Mouse (Mus musculus) urinary bladder, postnatal 36 days (tissue): ENCODE results near the gene Cdc14a.

ENCODE experiments used
- DNase-seq, 2 experiments: peaks; one replicate each; pipeline ENCODE4 v3.0.0; 2022; ENCODE audit warnings: low spot score in 2 of 2, mixed read lengths in 1 of 2

Gene Cdc14a

DNA sequence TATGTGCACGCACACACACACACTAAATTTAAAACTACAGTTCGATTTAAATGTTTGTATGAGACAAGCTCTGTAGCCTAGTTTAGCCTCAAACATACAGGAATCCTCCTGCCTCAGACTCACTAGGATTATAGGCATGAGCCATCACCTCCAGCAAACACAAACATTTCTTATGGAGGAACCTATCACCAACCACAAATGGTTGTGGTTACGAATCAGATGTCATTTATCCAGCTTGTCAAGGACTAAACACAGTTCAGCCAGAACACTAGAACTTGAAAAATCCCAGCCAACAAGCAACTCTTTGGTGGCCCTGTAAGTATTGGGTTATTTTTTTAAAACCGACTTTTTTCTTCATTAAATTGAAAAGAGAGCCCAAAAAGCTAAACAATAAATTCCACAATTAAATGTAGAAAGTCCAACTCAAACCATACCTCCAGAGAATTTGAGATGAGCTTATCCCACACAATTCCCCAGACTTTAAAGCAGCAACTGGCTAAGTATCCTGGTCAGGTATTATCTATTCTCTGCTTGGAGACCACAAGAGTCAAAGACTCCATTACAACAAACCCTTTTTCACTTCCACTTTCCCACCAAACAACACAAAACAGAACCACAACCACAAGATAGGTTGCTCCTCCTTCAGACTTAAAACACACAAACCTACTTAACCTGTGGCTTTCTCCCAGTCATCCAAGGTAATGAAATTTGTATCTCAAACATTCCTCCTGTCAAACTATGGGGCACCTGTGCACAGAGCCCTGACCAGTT, 10.7 kb downstream of the Cdc14a start:
- DNase-seq, result no peak

DNA sequence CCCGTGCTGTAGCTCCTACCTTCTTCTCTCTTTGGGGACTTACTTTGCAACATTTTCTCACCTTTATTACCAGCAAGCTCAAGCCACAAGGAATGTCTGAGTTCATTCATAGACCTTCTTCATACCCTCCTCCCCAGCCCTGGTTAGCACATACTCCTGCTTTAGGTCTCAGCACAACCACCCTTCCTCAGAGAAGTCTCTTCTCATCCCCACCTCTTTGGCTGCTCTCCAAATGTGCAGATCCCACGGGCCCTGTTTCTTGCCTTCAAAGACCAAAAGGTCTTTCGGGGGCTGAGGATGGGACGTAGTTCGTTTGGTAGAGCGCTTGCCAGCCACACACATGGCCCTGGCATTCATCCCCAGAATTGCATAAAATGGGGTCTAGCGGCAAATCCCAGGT, 13.8 kb downstream of the Cdc14a start:
- DNase-seq, result no peak

DNA sequence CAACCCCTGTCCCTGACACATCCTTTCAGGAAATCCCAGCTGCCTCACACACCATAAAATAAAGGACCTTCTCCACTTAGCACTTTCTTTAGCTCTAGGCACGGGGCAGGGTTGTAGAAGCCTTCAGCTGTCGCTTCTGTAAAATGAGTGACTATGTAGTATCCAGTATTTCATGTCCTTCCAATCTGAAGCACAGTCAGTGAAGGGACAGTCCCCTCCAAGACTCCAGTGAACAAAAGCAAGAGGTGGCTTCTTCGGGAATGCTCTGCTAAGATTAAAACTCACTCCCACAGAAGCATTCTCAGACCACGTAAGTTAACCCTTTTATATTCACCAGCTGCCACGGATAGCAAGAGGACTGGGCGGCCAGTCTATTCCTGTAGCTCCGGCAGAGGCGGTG, 14.3 kb downstream of the Cdc14a start:
- no peak for DNase-seq

DNA sequence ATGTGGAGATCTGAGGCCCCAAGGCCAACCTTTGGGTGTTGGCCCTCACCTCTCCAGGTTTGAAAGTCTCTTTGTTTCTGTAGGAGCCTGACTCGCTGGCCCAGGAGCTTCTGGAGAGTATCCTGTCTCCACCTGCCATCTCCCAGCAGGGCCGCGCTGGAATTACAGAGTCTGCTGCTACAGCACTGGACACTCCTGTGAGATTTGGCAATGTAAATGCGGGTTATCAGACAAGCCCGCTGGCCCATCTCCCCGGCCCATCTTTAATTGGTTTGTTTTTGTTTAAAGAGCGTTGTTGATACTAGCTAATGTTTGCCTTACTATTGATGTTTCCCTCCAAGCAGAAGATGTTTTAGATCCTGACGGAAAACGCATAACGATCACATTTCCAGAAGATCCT, 15.0 kb downstream of the Cdc14a start:
- DNase-seq, result no peak

DNA sequence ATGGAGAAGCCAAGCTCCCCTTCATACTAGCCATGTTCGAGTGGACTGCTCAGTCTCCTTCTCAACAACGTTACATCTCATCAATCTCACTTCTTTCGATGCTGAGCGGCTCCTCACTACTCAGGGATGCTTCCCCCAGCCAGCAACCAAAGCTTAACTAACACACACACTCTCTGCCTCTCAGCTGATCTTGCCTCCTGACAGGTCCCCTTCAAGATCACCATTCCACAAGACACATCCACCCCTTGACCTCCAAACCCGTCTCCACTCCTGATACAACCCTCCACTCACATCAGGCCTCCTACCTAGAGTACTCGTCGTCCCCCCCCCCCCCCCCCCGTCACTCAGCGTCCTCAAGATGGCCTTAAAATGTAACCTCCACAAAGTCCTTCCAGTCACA, 18.3 kb downstream of the Cdc14a start:
- no peak for DNase-seq

DNA sequence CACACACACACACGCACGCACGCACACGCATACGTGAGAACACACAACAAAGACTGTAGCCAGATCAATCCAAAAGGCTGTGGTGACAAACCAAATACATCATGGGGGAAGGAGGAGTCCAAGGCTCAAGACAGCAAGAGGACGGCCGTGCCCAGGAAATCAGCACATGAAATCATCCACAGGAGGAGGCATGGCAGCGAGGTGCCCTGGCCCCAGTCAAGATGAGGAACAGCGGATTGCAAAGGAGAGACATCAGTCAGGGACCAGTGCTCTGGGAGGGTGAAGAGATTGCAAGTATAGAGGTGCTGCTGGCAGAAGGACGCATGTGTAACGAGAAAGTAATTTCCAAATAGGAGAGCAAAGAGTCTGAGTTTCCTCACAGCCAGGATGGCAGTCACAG, 22.4 kb downstream of the Cdc14a start:
- no peak for DNase-seq

DNA sequence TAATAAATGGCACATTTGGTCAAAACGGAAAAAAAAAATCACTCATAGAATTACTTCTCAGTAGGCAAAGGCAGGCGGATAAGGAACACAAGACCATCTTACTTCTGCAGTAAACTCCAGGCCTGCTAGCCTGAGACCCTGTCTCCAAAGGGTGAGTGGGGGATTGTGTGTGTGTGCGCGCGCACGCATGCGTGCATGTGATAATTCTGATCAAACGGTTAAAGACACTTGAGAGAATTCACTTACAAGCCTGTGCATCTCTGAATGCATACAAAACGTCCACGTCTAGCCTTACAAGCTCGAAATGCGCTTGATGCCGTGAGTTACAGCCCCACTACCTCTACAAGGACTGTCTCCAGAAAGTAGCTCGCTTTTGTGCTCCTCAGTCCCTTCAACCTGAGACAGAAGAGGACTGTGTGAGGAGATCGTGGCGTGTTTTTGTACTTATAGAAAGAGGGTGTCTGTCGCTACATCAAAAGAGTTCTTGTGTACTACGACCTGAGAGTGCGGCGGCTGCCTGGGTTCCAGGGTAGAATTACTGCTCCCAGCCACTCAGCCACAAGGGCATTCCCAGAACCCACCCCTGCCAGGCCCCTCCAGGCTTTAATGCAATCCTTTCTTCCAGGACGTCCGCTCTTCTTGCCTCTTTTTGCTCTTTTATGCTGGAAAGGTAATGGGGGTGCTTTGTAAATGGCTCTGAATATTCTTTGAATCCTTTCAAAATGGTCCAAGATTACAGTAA, 24.3 kb downstream of the Cdc14a start:
- no peak for DNase-seq

DNA sequence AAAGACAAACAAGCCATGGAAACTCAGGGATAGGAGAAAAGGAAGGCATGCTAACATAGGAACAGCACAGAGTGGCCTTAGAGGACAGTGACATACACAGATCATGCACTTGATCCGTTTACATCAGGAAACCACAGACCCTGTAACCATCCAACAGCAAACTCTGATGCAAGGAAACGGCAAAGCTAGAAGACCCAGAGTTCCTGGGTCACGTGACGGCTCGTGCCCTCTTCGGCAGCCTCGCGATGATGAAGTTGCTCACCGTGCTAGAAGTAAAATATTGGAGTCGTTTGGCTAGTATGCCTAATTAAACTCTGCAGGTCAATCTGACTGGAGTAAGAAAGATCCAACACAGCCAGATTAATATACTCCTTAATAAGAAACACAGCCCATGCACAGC, 25.3 kb downstream of the Cdc14a start:
- no peak for DNase-seq

DNA sequence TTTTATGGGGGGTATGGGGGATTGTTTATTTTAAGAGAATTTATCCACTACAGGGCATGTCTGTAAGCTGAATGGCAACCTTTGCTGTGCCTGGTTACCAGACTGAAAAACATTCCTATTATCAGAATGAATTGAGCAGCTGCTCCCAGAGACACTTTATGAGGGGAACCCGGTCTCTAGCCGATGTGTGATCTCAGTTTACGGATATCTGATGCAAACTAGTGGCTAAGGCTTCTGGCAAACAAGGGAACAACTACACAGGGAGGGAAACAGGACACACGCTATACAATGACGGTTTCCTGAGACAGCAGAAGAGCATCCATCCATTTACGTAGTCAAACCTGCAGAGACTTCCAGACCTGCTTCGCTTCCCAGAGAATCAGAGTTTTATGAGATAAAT, 25.9 kb downstream of the Cdc14a start:
- no peak for DNase-seq

DNA sequence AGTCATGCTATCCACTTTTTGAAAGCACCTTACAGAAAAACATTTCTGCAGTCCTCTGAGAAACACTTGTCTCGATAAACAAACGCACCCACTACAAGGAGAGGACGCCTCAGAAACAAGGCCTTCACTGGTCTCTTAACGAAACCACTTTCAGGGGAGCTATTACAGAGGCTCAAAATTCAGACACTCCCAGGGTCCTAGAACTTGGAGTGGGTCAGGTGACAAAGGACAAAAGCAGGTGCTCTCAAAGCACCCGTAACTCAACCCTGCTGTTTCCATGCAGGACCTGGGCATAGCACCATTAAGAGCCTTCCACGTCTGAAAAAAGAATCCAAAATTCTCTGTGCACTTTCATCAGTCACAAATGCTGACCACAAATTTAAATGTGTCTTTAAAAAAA, 26.5 kb downstream of the Cdc14a start:
- DNase-seq, result no peak

DNA sequence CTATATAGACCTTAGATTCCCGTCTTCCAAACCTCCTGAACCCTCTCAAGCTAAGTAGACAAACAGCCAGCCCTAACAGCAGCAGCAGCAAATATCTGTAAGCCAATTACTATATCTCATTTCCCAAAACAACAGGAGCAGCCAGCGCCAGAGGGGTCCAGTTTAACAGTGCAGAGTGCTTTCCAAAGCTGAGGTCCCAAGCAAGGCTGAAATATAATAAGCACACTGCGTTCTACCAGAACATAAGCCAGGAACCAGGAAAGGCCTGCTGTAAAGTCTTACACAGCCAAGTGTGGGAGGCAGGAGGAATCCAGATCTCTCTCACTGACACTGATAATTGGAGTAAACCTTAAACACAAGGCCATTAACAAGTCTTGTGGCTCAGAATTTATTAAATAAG, 27.3 kb downstream of the Cdc14a start:
- no peak for DNase-seq

DNA sequence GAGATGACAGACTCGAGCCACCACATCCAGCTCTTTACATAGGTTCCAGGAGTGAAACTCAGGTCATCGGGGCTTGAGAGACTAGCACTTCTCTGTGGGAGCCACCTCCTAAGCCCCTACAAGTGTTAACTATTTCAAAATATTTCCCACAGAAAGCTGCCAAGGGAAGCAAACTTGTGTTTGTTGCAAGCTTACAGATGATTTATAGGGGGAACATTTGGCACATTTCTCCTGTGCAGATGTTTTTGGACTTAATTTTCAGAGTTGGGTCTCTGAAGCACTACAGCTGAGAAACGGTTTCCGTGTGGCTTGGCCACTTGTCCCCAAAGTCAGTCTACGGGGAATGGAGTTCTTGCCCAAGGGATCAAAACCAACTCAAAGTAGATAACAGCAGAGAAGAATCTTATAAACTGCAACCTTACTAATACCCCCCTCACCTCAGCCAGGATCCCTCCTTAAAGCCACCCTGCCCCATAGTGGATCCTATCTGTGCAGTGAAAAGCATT, 28.9 kb downstream of the Cdc14a start:
- DNase-seq, result no peak

DNA sequence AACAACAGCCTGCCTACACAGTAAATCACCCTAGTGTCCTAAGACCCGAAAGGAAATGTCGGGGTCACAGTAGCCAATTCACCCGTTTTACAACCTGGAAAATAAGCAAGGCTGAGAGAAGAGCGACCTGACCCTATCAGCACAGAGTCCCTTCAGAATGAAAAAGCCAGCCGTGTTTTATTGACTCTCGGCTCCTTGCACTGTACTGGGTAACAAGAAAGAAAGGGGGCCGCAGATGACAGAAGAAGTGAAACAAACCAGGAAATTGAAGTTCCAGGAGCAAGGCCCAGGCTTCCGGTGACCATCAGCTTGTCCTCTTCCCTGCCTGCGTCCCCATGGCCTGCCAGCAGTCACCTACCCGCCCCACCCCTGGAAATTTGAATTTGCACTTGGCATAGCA, 32.4 kb downstream of the Cdc14a start:
- DNase-seq, result no peak

DNA sequence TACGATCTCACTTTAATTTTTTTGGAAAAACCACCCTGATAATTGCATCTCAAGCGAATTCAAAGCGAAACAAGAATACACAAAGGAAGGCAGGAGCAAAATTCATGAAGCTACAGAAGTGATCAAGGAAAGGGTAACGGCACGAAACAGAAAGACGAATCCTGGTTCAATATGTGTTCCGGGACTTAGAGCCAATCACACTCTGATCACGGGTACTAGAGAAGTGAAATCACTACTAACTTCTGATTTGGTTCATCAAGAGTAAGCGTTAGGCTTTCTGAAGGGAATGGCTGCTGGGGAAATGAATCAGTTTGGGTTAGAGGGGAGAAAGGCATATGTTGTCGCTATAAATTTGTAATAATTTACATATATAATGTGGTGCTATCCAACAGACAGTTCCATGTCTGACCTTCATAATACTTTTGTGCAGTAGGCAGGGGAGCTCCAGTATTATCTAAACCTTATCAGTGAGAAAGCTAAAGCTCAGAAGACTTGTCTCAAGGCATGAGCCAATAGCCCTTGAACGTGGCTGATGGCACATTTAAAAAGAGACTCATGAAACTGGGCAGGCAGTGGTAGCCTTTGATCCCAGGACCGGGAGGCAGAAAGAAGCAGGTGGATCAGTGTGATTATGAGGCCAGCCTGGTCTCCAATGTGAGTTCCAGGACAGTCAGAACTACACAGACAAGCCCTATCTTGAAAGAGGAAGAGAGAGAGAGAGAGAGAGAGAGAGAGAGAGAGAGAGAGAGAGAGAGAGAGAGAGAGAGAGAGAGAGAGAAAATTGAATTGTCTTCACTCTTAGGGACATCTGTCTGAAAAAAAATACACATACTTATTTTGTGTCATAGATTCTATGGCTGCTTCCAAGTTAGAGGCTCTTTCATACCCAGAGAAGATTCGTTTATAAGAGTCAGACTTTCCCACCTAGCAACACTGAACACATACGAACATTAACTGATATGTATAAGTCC, 34.0 kb downstream of the Cdc14a start:
- DNase-seq, result no peak

DNA sequence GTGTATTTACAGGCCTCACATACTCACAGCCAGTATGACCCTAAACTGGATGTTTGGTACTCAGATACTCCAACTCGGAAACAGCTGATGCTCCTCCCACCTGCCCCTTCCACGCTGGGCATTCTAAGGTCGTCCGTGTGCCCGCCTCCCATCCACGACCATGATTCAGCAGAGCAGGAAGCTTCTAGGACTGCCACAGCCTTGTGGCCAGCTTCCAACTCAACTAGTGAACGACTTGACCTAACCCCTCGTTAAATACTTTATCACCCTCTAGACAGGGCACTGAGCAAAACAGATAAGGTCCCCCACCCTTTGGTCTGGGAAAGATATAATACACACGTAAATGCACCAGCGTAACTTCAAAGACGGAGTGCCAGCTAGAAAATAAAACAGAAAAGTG, 35.0 kb downstream of the Cdc14a start:
- no peak for DNase-seq

DNA sequence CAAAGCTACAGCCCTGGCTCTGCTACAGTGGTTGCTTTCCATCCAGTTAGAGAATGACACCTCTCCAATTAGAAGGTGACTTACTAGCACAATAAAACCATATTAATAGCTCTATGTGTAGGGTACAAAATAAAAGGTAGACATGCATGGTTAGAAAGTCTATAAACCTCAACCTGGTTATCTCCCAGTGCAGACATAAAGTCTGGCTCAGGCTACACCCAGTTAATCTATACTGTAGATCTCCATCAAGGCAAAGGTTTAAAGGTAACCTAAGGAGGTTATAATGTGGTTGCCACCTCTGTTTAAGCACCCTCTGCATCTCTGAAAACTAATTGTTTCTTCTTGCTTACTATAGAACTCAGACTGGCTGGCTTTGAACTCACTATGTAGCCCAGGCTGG, 36.9 kb downstream of the Cdc14a start:
- DNase-seq, result no peak

DNA sequence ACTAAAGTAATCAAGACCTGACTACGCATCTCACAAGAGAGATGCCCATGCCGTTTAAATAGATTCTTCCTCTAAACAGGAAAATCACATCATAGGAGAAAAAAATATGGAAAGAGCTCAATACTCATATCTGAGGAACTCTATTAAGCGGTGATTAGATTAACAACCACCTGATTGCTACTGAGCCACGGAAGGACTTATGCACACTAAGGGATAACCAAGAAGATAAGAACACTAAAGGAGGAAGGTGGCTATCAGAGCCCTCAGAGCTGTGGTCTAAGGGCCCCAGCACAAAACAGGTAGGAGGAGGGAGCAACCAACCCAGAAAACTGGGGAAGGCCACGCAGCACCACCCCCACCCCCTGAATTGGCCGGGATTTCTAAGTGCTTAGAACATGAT, 37.5 kb downstream of the Cdc14a start:
- no peak for DNase-seq

DNA sequence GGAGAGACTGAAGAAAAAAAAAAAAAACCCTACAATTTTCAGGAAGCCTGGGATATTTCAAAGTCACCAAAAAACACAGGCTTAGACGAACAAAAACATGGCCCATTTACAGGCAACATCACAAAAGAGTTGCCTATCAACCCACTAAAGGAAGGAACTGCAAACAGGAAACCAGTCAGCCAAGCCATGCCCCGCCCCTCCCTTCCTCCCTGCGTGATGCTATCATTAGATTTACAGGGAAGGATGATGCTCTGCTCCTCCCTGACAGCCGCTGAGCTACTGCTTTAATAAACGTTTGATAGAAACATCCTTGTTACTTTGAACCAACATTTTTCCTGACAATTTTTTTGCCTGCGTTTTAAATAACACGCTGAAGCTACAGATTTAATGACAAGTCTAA, 39.5 kb downstream of the Cdc14a start:
- no peak for DNase-seq

DNA sequence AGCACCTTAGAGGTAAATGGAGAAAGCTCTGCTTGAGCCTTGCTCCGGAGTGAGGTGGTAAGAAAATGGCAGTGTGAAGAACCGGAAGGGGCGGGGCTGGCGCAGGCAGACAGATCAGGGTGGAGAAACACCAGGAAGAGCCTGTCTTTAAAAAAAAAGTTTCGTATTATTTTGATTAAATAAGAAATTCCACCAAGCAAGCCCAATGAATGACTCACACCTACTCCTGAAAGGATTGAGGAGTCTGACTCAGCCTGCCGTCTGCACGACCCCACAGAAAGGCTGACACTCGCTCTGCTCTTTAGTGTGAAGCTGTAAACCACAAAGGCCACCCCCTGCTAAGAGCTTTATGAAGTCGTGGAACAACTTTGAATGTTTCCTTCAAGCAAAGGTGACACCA, 43.5 kb downstream of the Cdc14a start:
- no peak for DNase-seq

DNA sequence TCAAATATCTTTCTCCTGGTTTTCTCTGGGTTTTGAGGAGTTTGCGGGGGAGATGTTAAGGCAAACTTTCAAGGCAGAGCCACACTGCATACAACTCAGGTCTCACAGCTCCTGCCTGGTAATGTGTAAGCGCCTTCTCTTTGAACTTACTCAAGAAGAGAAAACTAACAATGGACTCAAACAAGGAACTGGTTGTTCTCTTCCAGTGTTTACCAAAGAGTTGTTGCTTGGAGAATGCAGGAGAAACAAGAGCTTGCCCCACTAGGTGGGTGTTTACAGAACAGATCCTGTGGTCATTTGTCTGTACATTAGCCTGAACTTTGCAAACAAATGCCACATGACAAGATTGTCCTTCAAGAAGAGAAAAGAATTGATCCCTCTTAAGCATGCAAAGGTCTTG, 48.4 kb downstream of the Cdc14a start:
- no peak for DNase-seq

DNA sequence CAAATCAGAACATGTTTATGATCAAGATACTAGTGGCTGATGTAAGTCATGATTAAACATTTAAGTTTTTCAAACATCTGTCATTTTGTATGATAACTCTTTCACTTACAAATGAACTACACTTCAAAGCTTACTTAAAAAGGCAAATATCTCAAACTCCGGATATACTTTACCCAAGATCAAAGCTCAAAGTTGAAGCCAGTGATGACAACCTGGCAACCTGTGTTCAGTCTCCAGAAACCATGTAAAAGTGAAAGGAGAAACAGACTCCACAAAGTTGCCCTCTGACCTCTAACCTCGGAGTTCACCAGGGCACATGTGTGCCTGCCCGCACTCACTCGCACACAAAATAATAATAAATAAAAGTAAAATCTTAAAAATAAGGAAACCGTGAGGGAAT, 49.3 kb downstream of the Cdc14a start:
- no peak for DNase-seq

DNA sequence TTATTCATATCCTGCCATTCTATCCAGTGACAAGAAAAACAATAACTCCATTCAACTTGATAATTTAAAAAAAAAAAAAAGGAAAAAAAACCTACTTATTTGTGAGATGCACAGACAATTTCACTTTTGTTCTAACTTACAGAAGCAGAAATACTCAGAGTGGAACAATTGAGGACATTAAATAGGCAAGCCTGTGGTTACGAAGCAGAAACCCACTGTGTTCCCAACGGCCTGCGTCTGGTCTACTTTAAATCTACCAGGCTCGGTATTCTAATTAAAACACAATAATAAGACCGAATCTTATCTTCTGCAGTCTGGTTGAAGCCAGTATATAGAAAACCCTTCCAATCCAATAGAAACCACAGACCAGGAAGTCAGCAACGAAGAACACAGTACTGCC, 50.6 kb downstream of the Cdc14a start:
- no peak for DNase-seq
